Mouse (Mus musculus) mature B cell (primary cell): ENCODE results near the gene Lexm.

ENCODE experiments used
- in situ Hi-C: fragments of 300-500 bp; cut with MboI; formaldehyde crosslinking; loops from 2 replicates; pipeline ENCODE4 v1.14.3; 2019

Gene Lexm

DNA sequence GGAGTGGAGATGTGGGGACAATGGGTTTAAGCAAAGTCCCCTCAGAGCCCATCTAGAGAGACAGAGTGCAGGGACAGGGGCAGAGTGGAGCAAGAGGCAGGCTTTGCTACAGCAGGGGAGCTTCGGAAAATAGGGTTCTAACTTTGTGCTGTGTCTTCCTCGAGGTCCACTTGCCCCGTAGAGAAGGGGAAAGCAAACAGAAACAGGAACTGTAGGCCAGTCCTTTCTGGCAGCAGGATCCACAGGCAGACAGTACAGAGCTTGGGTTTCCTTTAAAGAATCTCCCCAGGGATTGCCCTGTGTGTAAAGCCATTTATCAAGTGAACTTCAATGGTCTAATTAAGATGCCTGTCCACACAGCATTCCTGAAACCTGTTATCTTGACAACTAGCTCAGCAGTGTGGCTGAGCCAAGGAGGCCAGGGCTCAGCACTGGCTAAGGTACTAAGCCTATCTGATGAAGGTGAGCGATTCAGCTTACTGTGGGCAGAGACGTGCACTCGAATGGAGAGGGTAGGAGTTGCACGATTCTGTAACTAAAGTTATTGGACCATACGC, 71.1 kb downstream of the Lexm start:
- in situ Hi-C loops: no loop called here

DNA sequence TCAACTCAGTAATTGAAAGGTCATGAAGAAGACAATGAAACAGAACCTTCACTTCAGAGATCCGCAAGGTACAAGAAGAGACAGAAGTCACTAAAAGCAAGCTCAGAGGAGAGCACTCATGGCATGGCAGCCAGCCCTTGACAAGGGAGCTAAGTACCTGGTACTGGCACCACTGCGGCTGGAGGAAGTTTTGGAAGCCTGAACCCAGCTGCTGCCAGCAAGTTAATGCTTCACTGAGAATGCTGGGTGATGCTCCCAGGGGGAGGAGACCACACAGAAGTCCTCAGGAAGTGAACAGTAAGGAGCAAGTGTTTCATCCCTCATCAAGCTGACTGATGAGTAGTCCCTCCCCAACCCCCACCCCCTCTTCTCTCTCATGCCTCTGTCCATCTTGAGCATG, 74.8 kb downstream of the Lexm start:
- in situ Hi-C loops: no loop called here

DNA sequence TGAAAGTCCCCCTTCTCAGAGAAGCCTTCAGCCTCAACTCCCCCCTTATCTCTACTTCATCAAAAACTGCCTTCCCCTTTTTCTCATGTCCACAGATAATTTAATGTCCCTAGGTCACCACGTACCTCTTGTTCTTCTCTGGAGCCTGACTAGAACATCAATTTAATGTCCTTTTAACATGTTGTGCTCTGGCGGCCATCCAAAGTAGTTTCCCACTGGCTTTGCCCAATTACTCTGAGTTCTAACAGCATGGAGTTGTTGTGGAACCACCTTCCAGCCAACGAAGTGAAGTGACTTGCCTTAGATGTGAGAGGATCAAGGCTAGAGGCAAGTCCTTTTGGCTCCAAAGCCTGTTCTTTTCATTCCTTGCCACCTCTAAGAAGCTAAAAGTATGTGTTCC, 75.5 kb downstream of the Lexm start:
- in situ Hi-C loops: no loop called here
